Mouse (Mus musculus) myocyte (in vitro differentiated cells): ENCODE data around the gene Nop10. TPM values are rescaled to one million over a fixed set of nuclear protein-coding genes. Genes with fewer than 3 reads are reported as not detected.
A peak's percentile ranks its signal among the peaks of the same experiment; 100 is the strongest.

ENCODE experiments used
- H3K27me3 ChIP-seq: one replicate; pipeline ENCODE4 v1.6.1; 2011; ENCODE audit not compliant: control insufficient read depth, insufficient read depth, insufficient read length
- H3K36me3 ChIP-seq: one replicate; pipeline ENCODE4 v1.6.1; 2011; ENCODE audit not compliant: control insufficient read depth, insufficient read depth
- H3K4me2 ChIP-seq: one replicate; pipeline ENCODE4 v1.6.1; 2011; ENCODE audit warnings: low read depth, control low read depth
- H3K4me3 ChIP-seq: one replicate; pipeline ENCODE4 v1.5.1; 2011; ENCODE audit warnings: mild to moderate bottlenecking, control low read depth, moderate library complexity
- H3K79me2 ChIP-seq: one replicate; pipeline ENCODE4 v1.6.1; 2011; ENCODE audit not compliant: control insufficient read depth, insufficient read depth
- H3ac ChIP-seq: one replicate; pipeline ENCODE4 v1.6.1; 2011; ENCODE audit not compliant: control insufficient read depth, insufficient read length
- CEBPB ChIP-seq: IDR thresholded peaks from 2 replicates; pipeline ENCODE4 v1.6.1; 2011; ENCODE audit warnings: mild to moderate bottlenecking, moderate library complexity; ENCODE audit not compliant: poor library complexity, insufficient read depth, severe bottlenecking
- E2F4 ChIP-seq: IDR thresholded peaks from one replicate; pipeline ENCODE4 v1.6.1; 2011; ENCODE audit warnings: mild to moderate bottlenecking, control low read depth, moderate library complexity; ENCODE audit not compliant: insufficient read depth
- MAX ChIP-seq: IDR thresholded peaks from one replicate; pipeline ENCODE4 v1.6.1; 2011; ENCODE audit warnings: low read depth, mild to moderate bottlenecking, control low read depth
- MYOD1 ChIP-seq, 3 experiments: IDR thresholded peaks; one replicate each; pipeline ENCODE4 v1.6.1; 2011; ENCODE audit warnings: control low read depth in 2 of 3, low read depth in 2 of 3, mild to moderate bottlenecking in 2 of 3, moderate library complexity in 1 of 3; ENCODE audit not compliant: insufficient read length in 2 of 3, control insufficient read depth in 1 of 3
- MYOG ChIP-seq, 3 experiments: IDR thresholded peaks; one replicate each; pipeline ENCODE4 v1.6.1; 2011; ENCODE audit warnings: control low read depth in 2 of 3, low read depth in 2 of 3, mild to moderate bottlenecking in 2 of 3; ENCODE audit not compliant: insufficient read length in 2 of 3, control insufficient read depth in 1 of 3, insufficient read depth in 1 of 3
- POLR2A ChIP-seq: IDR thresholded peaks from one replicate; pipeline ENCODE4 v1.6.1; 2011; ENCODE audit warnings: low read depth, mild to moderate bottlenecking, control low read depth, moderate library complexity; ENCODE audit not compliant: insufficient read length
- POLR2AphosphoS2 ChIP-seq: IDR thresholded peaks from one replicate; pipeline ENCODE4 v1.6.1; 2011; ENCODE audit warnings: low read depth, control low read depth; ENCODE audit not compliant: insufficient read length
- REST ChIP-seq: IDR thresholded peaks from one replicate; pipeline ENCODE4 v1.6.1; 2011; ENCODE audit warnings: mild to moderate bottlenecking, control low read depth, moderate library complexity; ENCODE audit not compliant: insufficient read depth, insufficient read length
- SRF ChIP-seq: IDR thresholded peaks from one replicate; pipeline ENCODE4 v1.6.1; 2011; ENCODE audit warnings: low read depth; ENCODE audit not compliant: control insufficient read depth, insufficient read length
- TCF12 ChIP-seq: IDR thresholded peaks from one replicate; pipeline ENCODE4 v1.6.1; 2011; ENCODE audit warnings: mild to moderate bottlenecking, control low read depth; ENCODE audit not compliant: poor library complexity, insufficient read depth, severe bottlenecking
- TCF3 ChIP-seq: IDR thresholded peaks from one replicate; pipeline ENCODE4 v1.6.1; 2011; ENCODE audit warnings: low read depth, control low read depth; ENCODE audit not compliant: insufficient read length
- USF1 ChIP-seq: IDR thresholded peaks from one replicate; pipeline ENCODE4 v1.6.1; 2011; ENCODE audit warnings: low read depth, mild to moderate bottlenecking, control low read depth, moderate library complexity
- polyA plus RNA-seq: library from polyadenylated mRNA; unstranded; fragments of >200 nt; fragmentation: generic; extraction: Trizol; gene quantifications from one replicate; pipeline ENCODE4 v1.2.1, GENCODE M21; 2012; ENCODE audit warnings: missing spikeins

The Nop10 gene
- polyA plus RNA-seq, result 129 TPM

- TF ChIP-seq E2F4 (peak; percentile 40), POLR2AphosphoS2 (peak; percentile 98), TCF3 (no peak), CEBPB (no peak), MYOD1 (IDR thresholded peaks at IDR 0.05; ENCODE audit: control insufficient read depth in 1 of 3, insufficient read length in 2 of 3, low read depth in 2 of 3) (no peak), USF1 (peak; percentile 48), MYOG (IDR thresholded peaks at IDR 0.05; ENCODE audit: control insufficient read depth in 1 of 3, insufficient read depth in 1 of 3, insufficient read length in 2 of 3, low read depth in 2 of 3) (peak in 1 of 3 experiments; percentile 14), REST (no peak), POLR2A (peak; percentile 98), SRF (no peak), TCF12 (no peak), MAX (peak; percentile 40)
- Histone ChIP-seq H3ac (peak within 1 kb of the TSS; percentile 52), H3K4me2 (peak within 1 kb of the TSS; percentile 90), H3K27me3 (no peaks in the 10 kb centered on the region), H3K4me3 (peak within 1 kb of the TSS; percentile 59), H3K36me3 (peaks cover 5% of the 10 kb centered on the region), H3K79me2 (peaks cover 15% of the 10 kb centered on the region)
These were observed at the start of gene Nop10 for GRCm38 (mm10) chr2:112261748-112262653. Nop10 (plus strand) TSS chr2:112261926.

DNA sequence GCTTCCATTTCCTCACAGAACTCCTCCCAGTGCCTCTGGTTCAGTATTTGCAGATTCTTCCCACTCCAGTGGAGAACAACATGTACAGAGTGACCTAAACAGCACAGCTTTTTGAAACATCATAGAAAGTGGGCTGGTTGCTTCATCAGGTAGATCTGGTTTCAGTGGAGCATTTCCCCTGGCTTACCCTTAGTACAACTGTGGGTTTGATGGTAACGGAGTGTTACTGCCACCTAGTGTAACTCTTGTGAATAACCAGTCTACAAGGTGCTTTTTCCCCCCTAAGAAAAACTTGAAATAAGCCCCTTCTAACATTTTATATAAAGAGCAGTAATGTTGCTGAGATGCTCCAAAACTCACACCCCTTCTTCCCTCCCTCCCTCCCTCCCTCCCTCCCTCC lies 45.7 kb upstream of the Nop10 start:
- Histone ChIP-seq H3K79me2 (no peaks in the 10 kb centered on the region), H3K4me3 (no peak overlapping the region)
- TF ChIP-seq TCF12 (no peak), MYOG (IDR thresholded peaks at IDR 0.05; ENCODE audit: control insufficient read depth in 1 of 3, insufficient read depth in 1 of 3, insufficient read length in 2 of 3, low read depth in 2 of 3) (no peak), REST (no peak), E2F4 (no peak), POLR2AphosphoS2 (no peak), POLR2A (no peak), MAX (no peak), SRF (no peak), MYOD1 (IDR thresholded peaks at IDR 0.05; ENCODE audit: control insufficient read depth in 1 of 3, insufficient read length in 2 of 3, low read depth in 2 of 3) (no peak), TCF3 (no peak), CEBPB (no peak), USF1 (no peak)

DNA sequence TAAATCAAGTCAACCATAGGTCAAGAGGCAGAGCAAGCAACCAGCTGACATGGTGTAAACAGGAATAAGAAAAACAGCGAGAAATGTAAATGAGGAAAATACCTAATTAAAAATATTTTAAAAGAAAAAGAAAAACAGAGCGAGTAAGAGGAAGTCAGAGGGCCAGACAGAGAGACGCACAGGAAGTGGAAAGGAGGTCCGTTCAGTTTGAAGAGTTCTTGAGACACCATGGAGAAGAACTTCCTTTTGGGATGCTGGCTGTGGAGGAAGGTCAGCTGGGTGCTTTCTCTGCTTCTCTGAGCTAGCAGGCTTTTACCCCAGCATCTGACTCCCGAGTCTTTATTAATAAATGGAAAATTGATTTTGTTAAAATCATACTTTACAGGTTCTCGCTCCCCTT lies 44.1 kb upstream of the Nop10 start:
- H3K27me3 ChIP-seq, result no peaks in the 10 kb centered on the region
- no peaks in the 10 kb centered on the region for H3K79me2 ChIP-seq
- H3K4me3 ChIP-seq, result no peak overlapping the region
- no peak for TF ChIP-seq TCF3
- no peak for TF ChIP-seq TCF12
- no peak for TF ChIP-seq CEBPB
- TF ChIP-seq E2F4, result no peak
- TF ChIP-seq POLR2A, result no peak
- no peak for TF ChIP-seq MYOG (IDR thresholded peaks at IDR 0.05; ENCODE audit: control insufficient read depth in 1 of 3, insufficient read depth in 1 of 3, insufficient read length in 2 of 3, low read depth in 2 of 3)
- no peak for TF ChIP-seq POLR2AphosphoS2
- TF ChIP-seq MAX, result no peak
- no peak for TF ChIP-seq USF1
- no peak for TF ChIP-seq SRF
- no peak overlapping the region for H3K4me2 ChIP-seq
- no peaks in the 10 kb centered on the region for H3K36me3 ChIP-seq
- no peak overlapping the region for H3ac ChIP-seq

More for the DNA sequence above, 45.7 kb upstream of the Nop10 start:
- H3K4me2 ChIP-seq, result no peak overlapping the region
- H3ac ChIP-seq, result no peak overlapping the region
- no peaks in the 10 kb centered on the region for H3K36me3 ChIP-seq
- H3K27me3 ChIP-seq, result peaks cover 5% of the 10 kb centered on the region

DNA sequence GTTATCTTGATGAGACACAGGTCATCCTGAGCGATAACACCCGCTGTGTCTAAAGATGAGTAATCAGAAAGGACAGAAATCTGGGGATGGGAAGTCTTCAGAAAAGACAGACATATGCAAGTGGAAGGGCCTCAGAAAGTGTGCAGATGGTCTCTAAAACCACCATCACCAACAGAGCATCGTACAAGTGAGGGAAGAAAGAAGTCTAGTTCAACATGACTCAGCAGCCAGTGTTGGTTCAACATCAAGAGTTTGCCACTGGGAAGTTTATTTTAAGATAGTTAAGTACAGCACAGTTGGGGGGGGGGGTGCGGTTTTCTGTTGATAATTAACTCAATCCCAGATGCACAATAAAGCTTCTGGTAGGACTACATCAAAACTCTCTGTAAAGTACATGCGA lies 40.8 kb upstream of the Nop10 start:
- H3ac ChIP-seq, result no peak overlapping the region
- TF ChIP-seq TCF3, result no peak
- TF ChIP-seq MYOD1 (IDR thresholded peaks at IDR 0.05; ENCODE audit: control insufficient read depth in 1 of 3, insufficient read length in 2 of 3, low read depth in 2 of 3), result peak in 1 of 3 experiments; percentile 1
- no peaks in the 10 kb centered on the region for H3K36me3 ChIP-seq
- H3K27me3 ChIP-seq, result no peaks in the 10 kb centered on the region
- no peaks in the 10 kb centered on the region for H3K79me2 ChIP-seq
- no peak overlapping the region for H3K4me3 ChIP-seq
- H3K4me2 ChIP-seq, result no peak overlapping the region

DNA sequence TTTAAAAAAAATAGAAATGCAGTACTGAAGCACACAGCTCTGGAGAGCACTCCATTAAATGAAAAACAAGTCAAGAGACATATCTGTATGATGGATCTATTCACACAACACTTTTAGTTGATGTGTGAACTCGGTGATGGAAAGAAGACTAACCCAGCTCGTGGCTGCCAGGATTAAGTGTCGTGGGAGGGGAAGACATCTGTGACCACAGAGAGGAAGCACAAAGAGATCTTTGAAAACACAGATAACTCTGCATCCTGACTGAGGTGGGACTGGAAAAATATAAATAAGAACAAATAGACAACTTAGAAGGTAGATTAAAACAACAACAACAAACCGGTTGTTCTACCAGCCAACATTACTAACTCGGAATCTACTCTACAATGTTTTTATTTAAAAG lies 39.1 kb upstream of the Nop10 start:
- H3ac ChIP-seq, result no peak overlapping the region
- no peak overlapping the region for H3K4me2 ChIP-seq
- H3K4me3 ChIP-seq, result no peak overlapping the region
- H3K79me2 ChIP-seq, result no peaks in the 10 kb centered on the region
- H3K27me3 ChIP-seq, result no peaks in the 10 kb centered on the region
- no peak for TF ChIP-seq TCF12
- no peaks in the 10 kb centered on the region for H3K36me3 ChIP-seq
